ENCODE assay signal across 21 mouse cellular contexts in genomic region chr16:85145771-85146178, GRCm38 (mm10). TPM values are rescaled to one million over a fixed set of nuclear protein-coding genes. Genes with fewer than 3 reads are reported as not detected.
DNase-seq lines count a peak whose midpoint lies in the region; ATAC-seq lines count a peak whose summit lies in the region.
"Had no signal": no experiment of that assay in that cellular context is flagged by ENCODE, and none has a peak within 500 bp of the region (broad histone marks: within the 10 kb centered on the region; RNA-seq: fewer than 3 reads in every experiment).

No protein-coding gene starts in this region.

- H3K4me1 ChIP-seq in forebrain, embryonic 10.5 days, result peaks cover 37% of the 10 kb centered on the region
- peaks cover 26% of the 10 kb centered on the region for H3K4me1 ChIP-seq in forebrain, embryonic 13.5 days
- H3K4me1 ChIP-seq in embryonic facial prominence, embryonic 15.5 days, result peaks cover 26% of the 10 kb centered on the region
- peaks cover 14% of the 10 kb centered on the region for H3K4me1 ChIP-seq in midbrain, embryonic 14.5 days (ENCODE audit: control insufficient read depth, insufficient read depth, low read length)

- peak; percentile 25 for DNase-seq in forebrain, embryonic 10.5 days (ENCODE audit: extremely low spot score, low spot score)
- peak; percentile 53 for DNase-seq in kidney, adult 9 months
- DNase-seq in kidney, postnatal 14 days, result no peak
- peak; percentile 55 for DNase-seq in midbrain, embryonic 14.5 days
- no peak for DNase-seq in layer of hippocampus, postnatal 14 days (ENCODE audit: low spot score in 2 of 2)
- DNase-seq in right cerebral cortex, postnatal 4 days, result no peak
- DNase-seq: adrenal gland, postnatal 14 days; cerebellum, adult 11-12 months; cerebellum, postnatal 14 days; gastrocnemius, adult 2 months; heart, adult 18-20 months; heart, postnatal 36 days; lung, adult 18-20 months; lung, postnatal 14 days; thymus, postnatal 14 days had no signal

- H3K27me3 ChIP-seq in forebrain, embryonic 10.5 days (ENCODE audit: poor library complexity, severe bottlenecking), result no peaks in the 10 kb centered on the region
- no peaks in the 10 kb centered on the region for H3K27me3 ChIP-seq in forebrain, embryonic 13.5 days
- H3K27me3 ChIP-seq in embryonic facial prominence, embryonic 15.5 days, result no peaks in the 10 kb centered on the region
- no peaks in the 10 kb centered on the region for H3K27me3 ChIP-seq in midbrain, embryonic 14.5 days (ENCODE audit: control insufficient read depth, insufficient read depth, low read length)

- WGBS in forebrain, embryonic 10.5 days, result 46% methylated on average over 11 of the region's 11 CpGs
- 61% methylated on average over 11 of the region's 11 CpGs for WGBS in forebrain, embryonic 13.5 days
- 64% methylated on average over 11 of the region's 11 CpGs for WGBS in embryonic facial prominence, embryonic 15.5 days
- 18% methylated on average over 11 of the region's 11 CpGs for WGBS in midbrain, embryonic 14.5 days

- H3K9me3 ChIP-seq in forebrain, embryonic 10.5 days, result no peaks in the 10 kb centered on the region
- no peaks in the 10 kb centered on the region for H3K9me3 ChIP-seq in forebrain, embryonic 13.5 days (replicated peaks)
- no peaks in the 10 kb centered on the region for H3K9me3 ChIP-seq in embryonic facial prominence, embryonic 15.5 days (replicated peaks)
- H3K9me3 ChIP-seq in midbrain, embryonic 14.5 days (ENCODE audit: control insufficient read depth, low read length), result no peaks in the 10 kb centered on the region

- no peak for ATAC-seq in forebrain, embryonic 13.5 days
- ATAC-seq in embryonic facial prominence, embryonic 15.5 days (ENCODE audit: insufficient number of reproducible peaks, low FRiP score, low TSS enrichment, low read depth), result no peak
- 0 out of 2 replicates have a peak, but pooled peaks have one; percentile 13 for ATAC-seq in midbrain, embryonic 14.5 days (ENCODE audit: low FRiP score, low TSS enrichment)
- ATAC-seq: activated CD4-positive, CD25-positive, alpha-beta regulatory T cell, adult 4 months had no signal

- no peak overlapping the region for H3K4me2 ChIP-seq in forebrain, embryonic 13.5 days
- no peak overlapping the region for H3K4me2 ChIP-seq in embryonic facial prominence, embryonic 15.5 days (replicated peaks)
- H3K4me2 ChIP-seq in midbrain, embryonic 14.5 days (ENCODE audit: low read length), result no peak overlapping the region; the same call in 1 of the 2 replicates

- no peak overlapping the region for H3K9ac ChIP-seq in forebrain, embryonic 13.5 days
- no peak overlapping the region for H3K9ac ChIP-seq in embryonic facial prominence, embryonic 15.5 days
- no peak overlapping the region for H3K9ac ChIP-seq in midbrain, embryonic 14.5 days (replicated peaks; ENCODE audit: low read length)

- peaks cover 7% of the 10 kb centered on the region for H3K36me3 ChIP-seq in forebrain, embryonic 10.5 days (replicated peaks)
- H3K36me3 ChIP-seq in forebrain, embryonic 13.5 days (ENCODE audit: poor library complexity, severe bottlenecking), result peaks cover 7% of the 10 kb centered on the region; the same call in 1 of the 2 replicates
- H3K36me3 ChIP-seq in embryonic facial prominence, embryonic 15.5 days, result no peaks in the 10 kb centered on the region
- peaks cover 3% of the 10 kb centered on the region; the same call in 1 of the 2 replicates for H3K36me3 ChIP-seq in midbrain, embryonic 14.5 days (ENCODE audit: control insufficient read depth, insufficient read depth, low read length)
- H3K36me3 ChIP-seq: G1E had no signal

- H3K27ac ChIP-seq in forebrain, embryonic 10.5 days, result peak overlapping the region; percentile 69
- H3K27ac ChIP-seq in forebrain, embryonic 13.5 days, result no peak overlapping the region
- H3K27ac ChIP-seq in embryonic facial prominence, embryonic 15.5 days (replicated peaks), result 0 out of 2 replicates have a peak overlapping the region, but pooled peaks have one; percentile 22
- H3K27ac ChIP-seq in midbrain, embryonic 14.5 days (replicated peaks; ENCODE audit: low read depth, low read length), result no peak overlapping the region
- H3K27ac ChIP-seq: hindbrain, postnatal 0 days had no signal

- peak overlapping the region; percentile 8; the same call in 1 of the 2 replicates for H3K4me3 ChIP-seq in forebrain, embryonic 10.5 days
- no peak overlapping the region for H3K4me3 ChIP-seq in forebrain, embryonic 13.5 days
- no peak overlapping the region for H3K4me3 ChIP-seq in embryonic facial prominence, embryonic 15.5 days (replicated peaks)
- H3K4me3 ChIP-seq in midbrain, embryonic 14.5 days (replicated peaks; ENCODE audit: low read depth, low read length), result no peak overlapping the region
- H3K4me3 ChIP-seq: erythroblast, embryonic 14.5 days; gastrocnemius, adult 2 months had no signal

RNA-seq across cellular contexts. Expression of gene App, which starts 27.8 kb away (rescaled TPM):
- 86.1 and 91.3 TPM in 2 replicates for polyA plus RNA-seq in forebrain, embryonic 10.5 days (2016; fragmentation: Nextera tagmentation; extraction: Ambion mirVana)
- 165 and 168 TPM in 2 replicates for polyA plus RNA-seq in forebrain, embryonic 13.5 days (2015; fragmentation: Nextera tagmentation; extraction: Ambion mirVana)
- 233 and 261 TPM in 2 replicates for polyA plus RNA-seq in embryonic facial prominence, embryonic 15.5 days (2015; fragmentation: Nextera tagmentation; extraction: Ambion mirVana)
- 327 and 339 TPM in 2 replicates for polyA plus RNA-seq in midbrain, embryonic 14.5 days (2014; fragmentation: Nextera tagmentation; extraction: Ambion mirVana)
- 1,000 to 10,000 TPM; 1,197 to 1,205 TPM for total RNA-seq in layer of hippocampus, postnatal 14 days (2021)
- polyA plus RNA-seq: G1E had no signal

Comparison
In these comparisons a context has a peak if more than half of its experiments do, and no peak if none do; other contexts are left out.
1. DNase-seq: peak in forebrain, embryonic 10.5 days (single experiment), kidney, adult 9 months (single experiment) and midbrain, embryonic 14.5 days (single experiment); none in kidney, postnatal 14 days (single experiment), layer of hippocampus, postnatal 14 days (0 of 2) and right cerebral cortex, postnatal 4 days (single experiment).
2. H3K27ac ChIP-seq: peak in forebrain, embryonic 10.5 days (single experiment) and embryonic facial prominence, embryonic 15.5 days (single experiment); none in forebrain, embryonic 13.5 days (single experiment) and midbrain, embryonic 14.5 days (single experiment).